Mouse (Mus musculus): ENCODE measurements around the gene Ptchd4.

Ptchd4 gene

GRCm38 (mm10) chr17:42315669-42316611 is at the start of gene Ptchd4:
Gene Ptchd4 (plus strand): TSS chr17:42315947.
- no peak for DNase-seq (ENCODE audit: low spot score)

GRCm38 (mm10) chr17:42276861-42277260 is 38.9 kb upstream of the Ptchd4 start:
- no peak for DNase-seq (ENCODE audit: low spot score)

- no peak for DNase-seq (ENCODE audit: low spot score)
Observed at GRCm38 (mm10) chr17:42284391-42284790, 31.4 kb upstream of the Ptchd4 start.

GRCm38 (mm10) chr17:42286255-42286654 is 29.5 kb upstream of the Ptchd4 start:
- no peak for DNase-seq (ENCODE audit: low spot score)

GRCm38 (mm10) chr17:42290341-42290740 is 25.4 kb upstream of the Ptchd4 start:
- no peak for DNase-seq (ENCODE audit: low spot score)

GRCm38 (mm10) chr17:42291793-42292192 is 24.0 kb upstream of the Ptchd4 start:
- DNase-seq (ENCODE audit: low spot score), result no peak

GRCm38 (mm10) chr17:42297986-42298385 is 17.8 kb upstream of the Ptchd4 start:
- DNase-seq (ENCODE audit: low spot score), result no peak

- DNase-seq (ENCODE audit: low spot score), result no peak
Observed at GRCm38 (mm10) chr17:42299681-42300080, 16.1 kb upstream of the Ptchd4 start.

GRCm38 (mm10) chr17:42303062-42303577 is 12.6 kb upstream of the Ptchd4 start:
- no peak for DNase-seq (ENCODE audit: low spot score)

- DNase-seq (ENCODE audit: low spot score), result no peak
Observed at GRCm38 (mm10) chr17:42304262-42304661, 11.5 kb upstream of the Ptchd4 start.

GRCm38 (mm10) chr17:42307001-42307400 is 8.7 kb upstream of the Ptchd4 start:
- no peak for DNase-seq (ENCODE audit: low spot score)

GRCm38 (mm10) chr17:42310136-42310535 is 5.6 kb upstream of the Ptchd4 start:
- no peak for DNase-seq (ENCODE audit: low spot score)

- DNase-seq (ENCODE audit: low spot score), result no peak
Observed at GRCm38 (mm10) chr17:42316612-42316982, 850 bp downstream of the Ptchd4 start.

- DNase-seq (ENCODE audit: low spot score), result no peak
Observed at GRCm38 (mm10) chr17:42335787-42336186, 20.0 kb downstream of the Ptchd4 start.

- DNase-seq (ENCODE audit: low spot score), result no peak
Observed at GRCm38 (mm10) chr17:42336571-42336970, 20.8 kb downstream of the Ptchd4 start.

- no peak for DNase-seq (ENCODE audit: low spot score)
Observed at GRCm38 (mm10) chr17:42346027-42346426, 30.3 kb downstream of the Ptchd4 start.

- no peak for DNase-seq (ENCODE audit: low spot score)
Observed at GRCm38 (mm10) chr17:42358481-42358880, 42.7 kb downstream of the Ptchd4 start.

GRCm38 (mm10) chr17:42363085-42363710 is 47.5 kb downstream of the Ptchd4 start:
- DNase-seq (ENCODE audit: low spot score), result no peak

GRCm38 (mm10) chr17:42364716-42365115 is 49.0 kb downstream of the Ptchd4 start:
- DNase-seq (ENCODE audit: low spot score), result no peak

GRCm38 (mm10) chr17:42374881-42375280 is 59.1 kb downstream of the Ptchd4 start:
- no peak for DNase-seq (ENCODE audit: low spot score)

GRCm38 (mm10) chr17:42393086-42393485 is 77.3 kb downstream of the Ptchd4 start:
- no peak for DNase-seq (ENCODE audit: low spot score)

GRCm38 (mm10) chr17:42395299-42395698 is 79.6 kb downstream of the Ptchd4 start:
- no peak for DNase-seq (ENCODE audit: low spot score)

GRCm38 (mm10) chr17:42418449-42418848 is 102.7 kb downstream of the Ptchd4 start:
- no peak for DNase-seq (ENCODE audit: low spot score)
